Mouse (Mus musculus): ENCODE data around the gene Tbx18. TPM values are rescaled to one million over a fixed set of nuclear protein-coding genes. Genes with fewer than 3 reads are reported as not detected.

Tbx18 gene
- polyA plus RNA-seq, 1 experiment from 2014 or later, result 11.6 TPM

DNA sequence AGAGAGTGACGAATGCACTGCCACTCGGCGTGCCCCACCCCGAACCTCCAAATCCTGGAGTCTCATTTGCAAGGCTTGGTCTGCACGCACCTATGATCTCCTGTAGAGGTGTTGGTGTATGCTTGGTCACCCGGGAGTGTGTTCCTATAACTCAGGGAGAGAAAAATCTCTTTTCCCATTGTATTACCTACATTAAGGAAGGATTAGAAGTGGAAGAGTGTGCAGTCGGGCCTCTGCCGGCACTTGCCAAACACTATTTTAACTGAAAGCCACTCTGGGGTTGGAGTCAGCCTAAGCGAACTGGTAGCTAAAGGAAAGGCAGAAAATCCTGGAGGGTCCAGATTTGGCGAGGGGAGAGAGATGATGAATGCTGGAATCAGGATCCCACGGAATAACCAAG, 2.7 kb upstream of the Tbx18 start:
- peaks cover 24% of the 10 kb centered on the region for H3K4me1 ChIP-seq
- no peak overlapping the region for H3K27ac ChIP-seq
- H3K9me3 ChIP-seq, result no peaks in the 10 kb centered on the region
- no peak overlapping the region for H3K4me3 ChIP-seq
- ATAC-seq (ENCODE audit: insufficient number of reproducible peaks, low FRiP score, low TSS enrichment, low read depth), result no peak
- H3K9ac ChIP-seq, result no peak overlapping the region
- H3K27me3 ChIP-seq, result peaks cover 68% of the 10 kb centered on the region
- H3K36me3 ChIP-seq, result no peaks in the 10 kb centered on the region
- WGBS, result 19% methylated on average over 11 of the region's 11 CpGs
- 0 out of 2 replicates have a peak overlapping the region, but pooled peaks have one; percentile 14 for H3K4me2 ChIP-seq

DNA sequence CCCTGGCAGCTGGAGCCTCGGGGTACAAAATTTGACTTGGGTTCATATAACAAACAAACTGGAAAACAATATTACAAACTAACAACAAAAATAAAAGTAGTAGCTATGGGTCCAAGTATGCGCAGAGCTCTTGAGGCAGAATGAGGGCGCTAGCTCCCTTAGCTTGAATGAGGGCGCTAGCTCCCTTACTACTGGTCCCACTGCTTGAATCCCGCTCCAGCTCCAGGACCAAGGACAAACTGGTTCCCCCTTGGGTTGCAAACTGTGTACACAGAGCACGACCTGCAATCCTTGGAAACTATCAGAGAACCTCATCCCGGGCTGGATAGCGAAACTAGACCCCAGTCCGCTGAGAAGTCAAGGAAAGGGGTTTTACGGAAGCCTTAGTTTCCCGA, 2.2 kb upstream of the Tbx18 start:
- WGBS, result 15% methylated on average over 11 of the region's 11 CpGs
- Histone ChIP-seq H3K9ac (no peak overlapping the region), H3K4me2 (peak overlapping the region; percentile 25; the same call in 1 of the 2 replicates), H3K36me3 (no peaks in the 10 kb centered on the region), H3K4me3 (peak overlapping the region; percentile 18; the same call in 1 of the 2 replicates), H3K27me3 (peaks cover 63% of the 10 kb centered on the region), H3K9me3 (no peaks in the 10 kb centered on the region), H3K4me1 (peaks cover 24% of the 10 kb centered on the region), H3K27ac (peak overlapping the region; percentile 65; the same call in 1 of the 2 replicates)
- no peak for ATAC-seq (ENCODE audit: insufficient number of reproducible peaks, low FRiP score, low TSS enrichment, low read depth)

DNA sequence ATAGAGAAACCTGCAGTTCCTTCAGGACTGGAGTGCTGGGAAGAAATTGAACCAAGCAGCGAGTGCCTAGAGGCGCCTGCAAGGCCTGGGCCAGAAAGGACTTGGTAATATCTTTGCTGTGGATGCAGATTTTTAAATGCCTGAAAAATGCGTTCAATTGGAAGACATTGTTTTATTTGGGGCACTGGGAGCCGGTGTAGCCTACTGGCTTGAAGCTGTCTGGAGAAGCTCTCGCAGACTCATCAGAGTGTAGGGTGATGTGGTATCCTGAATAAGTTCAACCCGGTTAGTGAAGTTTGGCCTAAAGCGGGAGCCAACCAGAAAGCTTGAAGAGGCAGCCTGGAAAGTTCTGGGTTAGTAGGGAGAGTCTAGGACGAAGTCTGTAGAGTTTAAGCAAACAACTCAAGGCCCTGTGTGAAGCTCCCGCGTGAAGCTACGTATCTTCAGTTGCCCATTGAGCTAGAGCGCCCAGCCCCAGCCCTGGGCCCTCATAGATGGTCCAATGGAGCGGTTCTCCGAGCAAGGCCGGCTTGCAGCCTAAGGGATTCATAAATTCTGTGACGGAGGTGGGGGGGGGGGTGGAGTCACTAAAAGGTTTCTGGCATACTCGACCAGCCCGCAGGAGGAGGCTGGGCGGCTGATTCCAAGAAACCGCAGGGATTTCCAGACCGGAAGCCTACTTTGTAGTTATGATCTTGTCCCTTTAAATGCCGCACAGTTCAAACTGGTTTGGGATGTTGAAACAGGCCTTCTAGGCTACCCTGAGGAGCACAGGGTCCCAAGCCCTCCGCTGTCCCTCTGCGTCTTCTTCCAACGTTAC, 1.6 kb upstream of the Tbx18 start:
- Histone ChIP-seq H3K9ac (no peak overlapping the region), H3K4me3 (peak overlapping the region; percentile 18; the same call in 1 of the 2 replicates), H3K36me3 (no peaks in the 10 kb centered on the region), H3K4me2 (peak overlapping the region; percentile 25; the same call in 1 of the 2 replicates), H3K9me3 (no peaks in the 10 kb centered on the region), H3K27me3 (peaks cover 58% of the 10 kb centered on the region), H3K4me1 (peaks cover 24% of the 10 kb centered on the region), H3K27ac (peak overlapping the region; percentile 65; the same call in 1 of the 2 replicates)
- 22% methylated on average over 25 of the region's 25 CpGs for WGBS
- ATAC-seq (ENCODE audit: insufficient number of reproducible peaks, low FRiP score, low TSS enrichment, low read depth), result no peak

DNA sequence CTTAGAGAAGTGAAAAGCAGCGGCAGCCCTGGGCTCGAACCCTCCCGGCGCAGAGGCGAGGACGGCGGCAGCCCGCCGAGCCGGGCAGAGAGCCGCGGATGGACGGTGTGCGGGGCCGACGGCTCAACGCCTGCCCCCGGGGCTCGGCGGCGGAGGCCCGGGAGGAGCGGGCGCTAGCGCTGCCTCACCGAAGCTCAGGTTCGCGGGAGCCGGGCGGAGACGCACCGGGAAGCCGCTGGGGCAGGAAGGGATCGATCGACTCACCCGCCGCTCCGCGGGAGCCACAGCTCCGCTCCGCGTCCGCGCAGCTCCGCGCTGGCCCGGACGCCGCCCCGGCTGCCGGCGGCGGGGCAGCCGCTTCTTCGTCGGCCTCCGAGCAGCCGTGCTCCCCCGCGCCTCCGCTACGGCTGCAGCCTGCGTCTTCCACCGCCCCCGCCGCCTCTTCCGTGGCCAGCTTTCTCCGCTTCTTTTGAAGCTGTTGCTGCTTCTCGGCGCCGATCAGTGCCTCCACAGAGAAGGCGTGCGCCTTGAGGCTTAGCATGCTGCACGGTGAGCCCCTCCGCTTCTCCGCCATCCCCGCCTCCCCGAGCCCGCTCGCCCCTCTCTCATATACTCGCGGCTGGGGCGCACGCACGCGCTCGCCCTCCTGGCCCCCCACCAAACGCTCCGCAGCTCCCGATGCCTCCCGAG, 644 bp downstream of the Tbx18 start:
- WGBS, result under 1% methylated on average over 76 of the region's 91 CpGs
- Histone ChIP-seq H3K27ac (peak overlapping the region; percentile 91), H3K4me1 (peaks cover 24% of the 10 kb centered on the region), H3K4me3 (peak overlapping the region; percentile 67), H3K9ac (peak overlapping the region; percentile 90), H3K4me2 (peak overlapping the region; percentile 80), H3K27me3 (peaks cover 47% of the 10 kb centered on the region), H3K36me3 (no peaks in the 10 kb centered on the region), H3K9me3 (no peaks in the 10 kb centered on the region)
- peak; percentile 21 for ATAC-seq (ENCODE audit: insufficient number of reproducible peaks, low FRiP score, low TSS enrichment, low read depth)

DNA sequence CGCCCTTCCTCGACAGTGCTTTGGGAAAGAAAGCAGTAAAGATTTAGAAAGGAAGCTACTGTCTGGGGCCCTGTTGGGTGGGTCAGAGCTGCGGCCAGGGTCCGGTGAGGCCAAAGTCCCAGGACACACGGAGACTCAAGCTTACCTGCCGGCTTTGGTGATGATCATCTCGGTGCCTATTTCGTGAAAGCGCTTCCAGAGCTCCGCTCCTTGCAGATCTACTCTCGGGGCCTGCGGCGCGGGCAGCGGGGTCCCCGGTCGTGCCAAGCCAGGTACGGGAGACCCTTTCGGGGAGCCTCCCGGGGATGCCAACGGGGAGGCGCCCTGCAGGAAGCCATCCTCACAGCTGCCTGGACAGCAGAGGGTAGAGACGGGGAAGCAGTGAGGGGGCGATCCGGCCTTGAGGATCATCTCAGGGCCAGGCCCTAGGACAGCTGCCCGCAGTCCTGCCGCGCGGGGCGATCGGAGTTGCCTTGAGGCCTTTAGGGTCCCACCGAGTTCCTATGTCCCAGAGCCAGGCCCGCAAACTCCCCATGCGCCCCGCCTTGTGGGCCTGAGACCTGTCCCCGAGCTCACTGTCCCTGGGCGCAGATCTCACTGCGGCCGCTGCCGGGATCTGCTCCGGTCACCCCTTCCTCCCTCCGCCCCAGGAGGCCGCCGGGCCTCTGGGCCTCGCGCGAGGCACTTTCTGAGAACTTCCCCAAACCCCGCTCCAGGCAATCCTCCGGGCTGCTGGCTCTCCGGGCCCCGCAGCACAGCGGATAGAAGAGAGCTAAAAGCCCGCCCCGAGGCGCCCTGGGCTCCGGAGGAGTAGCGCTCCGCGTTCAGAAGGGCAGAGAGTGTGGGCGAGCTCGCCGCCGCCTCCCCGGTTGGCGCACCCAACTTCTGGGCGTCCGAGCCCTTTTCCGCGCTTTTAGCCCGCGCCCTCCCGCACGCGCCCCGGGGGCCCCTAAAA, 1.5 kb downstream of the Tbx18 start:
- Histone ChIP-seq H3K9ac (peak overlapping the region; percentile 90), H3K4me3 (peak overlapping the region; percentile 67), H3K36me3 (no peaks in the 10 kb centered on the region), H3K27me3 (peaks cover 39% of the 10 kb centered on the region), H3K4me1 (peaks cover 24% of the 10 kb centered on the region), H3K9me3 (no peaks in the 10 kb centered on the region), H3K4me2 (peak overlapping the region; percentile 80), H3K27ac (peak overlapping the region; percentile 91)
- 1% methylated on average over 75 of the region's 75 CpGs for WGBS
- 0 out of 2 replicates have a peak, but pooled peaks have one; percentile 8 for ATAC-seq (ENCODE audit: insufficient number of reproducible peaks, low FRiP score, low TSS enrichment, low read depth)

DNA sequence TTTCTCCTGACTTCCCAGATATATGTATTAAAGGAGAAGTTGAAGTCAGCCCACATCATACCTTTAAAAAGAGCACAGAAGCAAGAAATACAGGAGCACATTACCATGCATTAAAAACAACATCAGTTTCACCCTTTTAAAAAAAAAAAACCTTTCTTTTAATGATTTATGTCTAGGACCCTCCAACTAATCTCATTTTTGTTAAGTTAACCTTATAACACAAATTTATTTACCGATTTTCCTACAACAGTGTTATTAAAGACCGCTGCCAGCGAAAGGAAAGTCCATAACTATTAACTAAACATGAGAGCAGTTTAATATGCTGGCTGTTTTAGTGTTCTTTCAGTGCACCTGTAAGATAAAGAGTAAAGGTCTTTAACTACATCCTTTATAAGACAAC, 3.0 kb downstream of the Tbx18 start:
- Histone ChIP-seq H3K27me3 (peaks cover 34% of the 10 kb centered on the region), H3K4me2 (no peak overlapping the region)
- WGBS, result 25% methylated on average over 3 of the region's 3 CpGs

DNA sequence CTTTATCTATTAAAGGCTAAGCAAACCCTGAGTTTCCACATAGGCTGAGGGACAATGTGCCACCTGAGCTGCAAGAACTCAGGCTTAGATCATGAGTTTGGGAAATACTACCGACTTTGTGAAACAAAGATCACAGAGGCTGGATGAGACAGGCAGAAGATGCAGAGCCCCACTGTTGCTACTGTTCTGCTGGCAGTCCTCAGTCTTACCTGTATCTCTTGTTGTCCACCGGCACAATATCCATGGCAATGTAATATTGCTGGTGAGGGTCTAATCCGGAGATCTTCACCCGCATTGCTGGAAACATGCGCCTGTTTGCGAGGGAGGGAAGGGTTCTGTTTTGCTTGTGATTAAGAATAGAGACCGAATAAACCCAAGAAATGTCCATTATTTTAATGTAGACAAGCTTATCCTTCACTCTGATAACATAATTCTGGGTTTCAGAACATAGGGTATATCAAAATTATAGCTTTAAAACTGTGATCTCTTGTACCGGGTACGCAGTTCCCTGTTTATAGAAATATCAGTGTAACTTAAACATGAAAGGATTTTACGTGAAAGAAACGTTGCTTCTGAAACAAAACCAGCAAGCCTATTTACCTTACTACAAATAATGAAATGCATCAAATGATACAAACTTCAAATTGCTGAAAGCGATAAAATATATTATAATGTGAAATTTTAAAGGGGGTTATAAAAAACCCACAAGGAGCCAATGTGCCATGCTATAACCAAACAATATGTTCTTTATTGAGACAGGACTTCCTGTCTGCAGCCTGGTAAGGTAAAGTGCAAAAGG, 3.7 kb downstream of the Tbx18 start:
- peaks cover 17% of the 10 kb centered on the region for H3K4me1 ChIP-seq
- no peak overlapping the region for H3K27ac ChIP-seq
- peaks cover 26% of the 10 kb centered on the region for H3K27me3 ChIP-seq
- no peaks in the 10 kb centered on the region for H3K9me3 ChIP-seq
- no peaks in the 10 kb centered on the region for H3K36me3 ChIP-seq
- no peak for ATAC-seq (ENCODE audit: insufficient number of reproducible peaks, low FRiP score, low TSS enrichment, low read depth)
- peak overlapping the region; percentile 10; the same call in 1 of the 2 replicates for H3K4me2 ChIP-seq
- peak overlapping the region; percentile 67 for H3K4me3 ChIP-seq
- 33% methylated on average over 12 of the region's 12 CpGs for WGBS
- no peak overlapping the region for H3K9ac ChIP-seq

More for the DNA sequence above, 3.0 kb downstream of the Tbx18 start:
- H3K27ac ChIP-seq, result no peak overlapping the region
- ATAC-seq (ENCODE audit: insufficient number of reproducible peaks, low FRiP score, low TSS enrichment, low read depth), result no peak
- no peaks in the 10 kb centered on the region for H3K36me3 ChIP-seq
- no peaks in the 10 kb centered on the region for H3K9me3 ChIP-seq
- peaks cover 21% of the 10 kb centered on the region for H3K4me1 ChIP-seq
- no peak overlapping the region for H3K9ac ChIP-seq
- H3K4me3 ChIP-seq, result peak overlapping the region; percentile 67; the same call in 1 of the 2 replicates

DNA sequence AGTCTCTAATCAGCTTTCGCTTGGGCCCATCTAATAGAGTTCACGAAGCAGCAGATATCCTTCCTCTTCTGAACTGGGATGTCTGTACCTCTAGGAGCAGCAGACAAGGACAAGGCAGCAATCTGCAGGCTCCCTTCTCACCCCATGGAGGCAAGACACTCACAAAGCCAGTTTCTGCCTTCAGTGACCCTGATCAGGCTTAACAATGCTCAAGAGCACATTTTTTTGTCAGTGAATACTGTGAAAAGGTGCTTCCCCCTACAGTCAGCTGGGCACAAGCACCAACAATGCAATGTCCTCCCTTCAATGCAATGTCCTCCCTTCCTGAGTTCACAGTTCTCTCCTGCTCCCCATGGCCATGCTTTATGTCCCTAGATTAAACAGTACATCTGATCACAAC, 9.3 kb downstream of the Tbx18 start:
- no peak for ATAC-seq (ENCODE audit: insufficient number of reproducible peaks, low FRiP score, low TSS enrichment, low read depth)
- Histone ChIP-seq H3K36me3 (peaks cover 4% of the 10 kb centered on the region; the same call in 1 of the 2 replicates), H3K9ac (no peak overlapping the region), H3K4me3 (no peak overlapping the region), H3K4me2 (no peak overlapping the region), H3K27me3 (peaks cover 13% of the 10 kb centered on the region; the same call in 1 of the 2 replicates), H3K4me1 (0 out of 2 replicates have a peak, but pooled peaks cover 4% of the 10 kb centered on the region), H3K9me3 (no peaks in the 10 kb centered on the region), H3K27ac (no peak overlapping the region)
- 63% methylated on average over 2 of the region's 2 CpGs for WGBS

DNA sequence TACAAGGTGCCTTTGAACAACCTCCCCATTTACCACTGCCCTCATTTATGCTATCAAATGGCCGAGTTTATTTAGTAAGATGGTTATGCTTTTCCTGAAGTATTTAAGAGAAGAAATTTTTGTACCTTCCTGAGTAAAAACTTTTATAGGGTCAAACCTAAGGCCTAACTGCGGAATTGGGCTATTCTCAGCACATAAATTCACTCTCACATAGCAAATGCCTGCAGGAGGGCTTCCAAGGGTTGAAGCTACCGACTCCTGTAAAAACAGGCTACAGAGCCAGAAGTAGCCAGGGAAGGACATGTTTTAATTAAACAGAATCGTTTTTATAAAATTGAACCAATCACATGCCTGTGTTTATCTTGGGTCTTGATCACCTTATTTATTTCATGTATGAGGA, 20.7 kb downstream of the Tbx18 start:
- peaks cover 21% of the 10 kb centered on the region for H3K36me3 ChIP-seq
- H3K4me2 ChIP-seq, result no peak overlapping the region
- no peak overlapping the region for H3K4me3 ChIP-seq
- no peak overlapping the region for H3K9ac ChIP-seq
- no peaks in the 10 kb centered on the region for H3K9me3 ChIP-seq
- WGBS, result 25% methylated on average over 4 of the region's 4 CpGs
- peaks cover 5% of the 10 kb centered on the region; the same call in 1 of the 2 replicates for H3K27me3 ChIP-seq
- no peaks in the 10 kb centered on the region for H3K4me1 ChIP-seq
- H3K27ac ChIP-seq, result no peak overlapping the region
- no peak for ATAC-seq (ENCODE audit: insufficient number of reproducible peaks, low FRiP score, low TSS enrichment, low read depth)

DNA sequence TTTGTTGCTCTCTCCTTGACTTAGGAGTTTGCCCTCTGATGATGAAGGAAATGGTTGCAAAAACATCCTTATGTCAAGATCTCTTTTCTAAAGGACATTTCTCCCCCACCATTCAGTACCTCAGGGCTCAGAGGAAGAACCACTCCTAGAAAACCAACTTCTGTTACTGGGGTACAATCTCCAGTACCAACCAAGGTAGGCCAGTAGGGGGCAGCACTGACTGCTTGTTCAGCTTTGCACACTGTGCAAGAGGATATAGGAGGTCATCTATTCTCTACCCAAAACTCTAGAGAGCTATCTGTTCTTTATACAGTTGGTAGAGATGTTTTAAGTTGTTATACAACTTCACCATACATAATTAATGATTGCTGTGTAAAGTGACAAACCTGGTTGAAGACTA, 22.9 kb downstream of the Tbx18 start:
- H3K27me3 ChIP-seq, result peaks cover 5% of the 10 kb centered on the region; the same call in 1 of the 2 replicates
- no peak for ATAC-seq (ENCODE audit: insufficient number of reproducible peaks, low FRiP score, low TSS enrichment, low read depth)
- peaks cover 17% of the 10 kb centered on the region for H3K36me3 ChIP-seq

More for the DNA sequence above, 22.9 kb downstream of the Tbx18 start:
- no peak overlapping the region for H3K27ac ChIP-seq
- no peak overlapping the region for H3K9ac ChIP-seq
- H3K4me3 ChIP-seq, result no peak overlapping the region
- no peaks in the 10 kb centered on the region for H3K9me3 ChIP-seq
- H3K4me1 ChIP-seq, result no peaks in the 10 kb centered on the region
- H3K4me2 ChIP-seq, result no peak overlapping the region
